In the genomic region with DNA sequence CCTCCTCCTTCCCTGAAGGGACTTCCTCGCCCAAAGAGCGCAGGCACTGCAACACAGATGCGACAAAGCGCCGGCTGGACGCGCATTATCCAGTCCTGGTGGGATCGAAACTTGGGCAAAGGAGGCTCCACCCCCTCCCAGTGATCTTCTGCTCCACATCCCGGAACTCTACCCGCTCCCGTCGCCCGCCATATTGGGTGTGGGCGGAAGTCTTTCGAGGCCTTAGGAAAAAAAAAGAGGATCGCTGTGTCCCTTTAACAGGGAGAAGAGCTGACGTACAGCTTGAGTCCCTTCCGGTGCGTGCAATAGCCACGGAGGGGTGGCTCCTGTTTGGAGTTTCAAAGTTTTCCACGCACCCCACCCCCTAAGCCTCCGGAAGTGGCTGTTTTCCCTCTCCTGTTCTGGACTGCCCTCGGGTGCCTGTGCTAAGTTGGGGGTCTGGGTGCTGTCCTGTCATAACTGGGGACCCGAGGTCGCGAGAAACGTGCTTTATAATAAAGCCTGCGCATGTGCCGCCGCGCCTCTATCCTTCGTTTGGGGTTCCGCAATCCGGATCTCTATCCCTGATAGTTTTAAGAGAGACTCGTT, we compare ENCODE assay signal across 8 mouse cellular contexts. TPM values are rescaled to one million over a fixed set of nuclear protein-coding genes. Genes with fewer than 3 reads are reported as not detected.
A peak's percentile ranks its signal among the peaks of the same experiment; 100 is the strongest.
DNase-seq lines count a peak whose midpoint lies in the region; ATAC-seq and TF ChIP-seq lines count a peak whose summit lies in the region.

No protein-coding gene starts in this region.

- peak; percentile 82 for ATAC-seq in forebrain, embryonic 12.5 days (ENCODE audit: low FRiP score)
- peak; percentile 88 for ATAC-seq in neural tube, embryonic 15.5 days (ENCODE audit: low FRiP score)

- peaks cover 49% of the 10 kb centered on the region for H3K36me3 ChIP-seq in E14TG2a.4 (ENCODE audit: insufficient read depth, low read length)
- H3K36me3 ChIP-seq in forebrain, embryonic 12.5 days (replicated peaks): peaks cover 22% of the 10 kb centered on the region
- H3K36me3 ChIP-seq in neural tube, embryonic 15.5 days: peaks cover 15% of the 10 kb centered on the region; the same call in 1 of the 2 replicates

- no peaks in the 10 kb centered on the region for H3K9me3 ChIP-seq in E14TG2a.4 (ENCODE audit: low read length)
- no peaks in the 10 kb centered on the region for H3K9me3 ChIP-seq in forebrain, embryonic 12.5 days
- no peaks in the 10 kb centered on the region for H3K9me3 ChIP-seq in neural tube, embryonic 15.5 days (replicated peaks)

- no peak for TF ChIP-seq CTCF in E14TG2a.4 (conservative IDR thresholded peaks at IDR 0.05; ENCODE audit: low read length)

- peaks cover 85% of the 10 kb centered on the region for H3K4me1 ChIP-seq in E14TG2a.4 (replicated peaks; ENCODE audit: low read depth, low read length)
- peaks cover 18% of the 10 kb centered on the region for H3K4me1 ChIP-seq in forebrain, embryonic 12.5 days
- peaks cover 33% of the 10 kb centered on the region for H3K4me1 ChIP-seq in neural tube, embryonic 15.5 days

- intact Hi-C loops in heart, postnatal 10 days (cut with DNase I): loop anchor here (1.0 kb wide), 1 partner anchor 9 kb away; a partner anchor contains a TSS

- peak; percentile 75 for DNase-seq in c-Kit-positive CD71-positive TER-119-positive erythroid progenitor cells, embryonic 14.5 days (ENCODE audit: low spot score)
- DNase-seq in heart, postnatal 10 days: peak; percentile 98
- DNase-seq in layer of hippocampus, adult 11-12 months (ENCODE audit: low spot score): peak; percentile 95
- peak; percentile 98 for DNase-seq in lung, adult 18-20 months
- peak; percentile 91 for DNase-seq in testis, postnatal 14 days (ENCODE audit: low spot score)

- peak overlapping the region; percentile 98 for H3K27ac ChIP-seq in forebrain, embryonic 12.5 days
- H3K27ac ChIP-seq in neural tube, embryonic 15.5 days (replicated peaks): peak overlapping the region; percentile 90

- H3K4me3 ChIP-seq in E14TG2a.4 (replicated peaks; ENCODE audit: low read length): peak overlapping the region; percentile 88
- peak overlapping the region; percentile 60 for H3K4me3 ChIP-seq in forebrain, embryonic 12.5 days (replicated peaks)
- H3K4me3 ChIP-seq in neural tube, embryonic 15.5 days (replicated peaks): peak overlapping the region; percentile 56

- H3K27me3 ChIP-seq in E14TG2a.4 (ENCODE audit: insufficient read depth, low read length): no peaks in the 10 kb centered on the region
- H3K27me3 ChIP-seq in forebrain, embryonic 12.5 days: no peaks in the 10 kb centered on the region
- H3K27me3 ChIP-seq in neural tube, embryonic 15.5 days (replicated peaks): no peaks in the 10 kb centered on the region

- H3K9ac ChIP-seq in forebrain, embryonic 12.5 days: peak overlapping the region; percentile 77
- H3K9ac ChIP-seq in neural tube, embryonic 15.5 days (replicated peaks): peak overlapping the region; percentile 58

- H3K4me2 ChIP-seq in forebrain, embryonic 12.5 days: peak overlapping the region; percentile 98
- H3K4me2 ChIP-seq in neural tube, embryonic 15.5 days: peak overlapping the region; percentile 99

- under 1% methylated on average over 35 of the region's 35 CpGs for WGBS in forebrain, embryonic 12.5 days
- WGBS in neural tube, embryonic 15.5 days: under 1% methylated on average over 35 of the region's 35 CpGs

RNA-seq across cellular contexts. Expression of a gene that starts 9.2 kb away (rescaled TPM):
- 30.9 and 33.1 TPM in 2 replicates for polyA plus RNA-seq in forebrain, embryonic 12.5 days (2016; fragmentation: Nextera tagmentation; extraction: Ambion mirVana)
- total RNA-seq in heart, postnatal 10 days (2021): 10 to 100 TPM; 28.8 to 32.4 TPM
- polyA plus RNA-seq in neural tube, embryonic 15.5 days (2015; fragmentation: Nextera tagmentation; extraction: Ambion mirVana): 59.8 and 72.3 TPM in 2 replicates

RNA-seq across cellular contexts. Expression of a gene that starts 9.8 kb away (rescaled TPM):
- polyA plus RNA-seq in forebrain, embryonic 12.5 days (2016; fragmentation: Nextera tagmentation; extraction: Ambion mirVana): 62.4 and 65.3 TPM in 2 replicates
- 10 to 100 TPM; 30.8 to 34.1 TPM for total RNA-seq in heart, postnatal 10 days (2021)
- 90.8 and 90.9 TPM in 2 replicates for polyA plus RNA-seq in neural tube, embryonic 15.5 days (2015; fragmentation: Nextera tagmentation; extraction: Ambion mirVana)

RNA-seq across cellular contexts. Expression of a gene that starts 17.2 kb away (rescaled TPM):
- polyA plus RNA-seq in forebrain, embryonic 12.5 days (2016; fragmentation: Nextera tagmentation; extraction: Ambion mirVana): 0.21 TPM in 1 of 2 replicates, not detected in the other
- total RNA-seq in heart, postnatal 10 days (2021): under 1 TPM in 1 of 2 experiments, not detected in 1; 0.27 TPM
- polyA plus RNA-seq in neural tube, embryonic 15.5 days (2015; fragmentation: Nextera tagmentation; extraction: Ambion mirVana): 11.8 and 13.8 TPM in 2 replicates

RNA-seq across cellular contexts. Expression of a gene that starts 23.3 kb away (rescaled TPM):
- polyA plus RNA-seq in forebrain, embryonic 12.5 days (2016; fragmentation: Nextera tagmentation; extraction: Ambion mirVana): 237 and 333 TPM in 2 replicates
- total RNA-seq in heart, postnatal 10 days (2021): 100 to 1,000 TPM; 168 to 180 TPM
- 141 and 159 TPM in 2 replicates for polyA plus RNA-seq in neural tube, embryonic 15.5 days (2015; fragmentation: Nextera tagmentation; extraction: Ambion mirVana)

RNA-seq across cellular contexts. Expression of a gene that starts 24.8 kb away (rescaled TPM):
- 22.4 and 24.3 TPM in 2 replicates for polyA plus RNA-seq in forebrain, embryonic 12.5 days (2016; fragmentation: Nextera tagmentation; extraction: Ambion mirVana)
- 10 to 100 TPM; 18.1 to 19.3 TPM for total RNA-seq in heart, postnatal 10 days (2021)
- polyA plus RNA-seq in neural tube, embryonic 15.5 days (2015; fragmentation: Nextera tagmentation; extraction: Ambion mirVana): 14.1 and 23.4 TPM in 2 replicates

Comparison
In these comparisons a context has a peak if more than half of its experiments do, and no peak if none do; other contexts are left out.
1. Peak in every context shown above with its lines: DNase-seq, ATAC-seq, H3K4me3 ChIP-seq and H3K27ac ChIP-seq.
2. RNA of a gene that starts 17.2 kb away (polyA plus RNA-seq): 11.8 to 13.8 TPM in neural tube, embryonic 15.5 days; 0.21 TPM in forebrain, embryonic 12.5 days; every median in the first group is over 10 times any median in the second.